Mouse (Mus musculus): ENCODE results near the gene Napsa.

GRCm38 (mm10) chr7:44531946-44532732 is 40.0 kb upstream of the Napsa start, which contains the start of gene Spib:
- TF ChIP-seq POLR2A (IDR thresholded peaks at IDR 0.05; ENCODE audit: insufficient read depth, low read depth, low read length) (no peak), CTCF (IDR thresholded peaks at IDR 0.05; ENCODE audit: insufficient read depth, low read depth, low read length) (no peak)
